In genomic region chr9:100453944-100454663, GRCm38 (mm10) we compare ENCODE assay signal across 7 mouse cellular contexts. TPM values are rescaled to one million over a fixed set of nuclear protein-coding genes. Genes with fewer than 3 reads are reported as not detected.
A peak's percentile ranks its signal among the peaks of the same experiment; 100 is the strongest.
DNase-seq lines count a peak whose midpoint lies in the region; ATAC-seq and TF ChIP-seq lines count a peak whose summit lies in the region.

No protein-coding gene starts in this region.

- peaks cover 6% of the 10 kb centered on the region for H3K27me3 ChIP-seq in megakaryocyte, embryonic 14.5 days (replicated peaks)

- peak; percentile 53 to 61 for DNase-seq in gastrocnemius, adult 8-10 months (ENCODE audit: low spot score in 2 of 2)
- DNase-seq in hindlimb bud, embryonic 11.5 days (ENCODE audit: extremely low spot score, low read depth, low spot score) = peak; percentile 76
- peak; percentile 72 to 80 for DNase-seq in left cerebral cortex, adult 2 months (ENCODE audit: extremely low spot score in 1 of 2, low spot score in 2 of 2)
- peak; percentile 82 to 85 for DNase-seq in right cerebral cortex, adult 2 months (ENCODE audit: low spot score in 2 of 2)

- intact Hi-C loops in left cerebral cortex, adult 2 months (cut with DNase I) = loop anchor here (1.0 to 10.0 kb wide), 4 partner anchors 188 to 703 kb away; no protein-coding TSS in a partner anchor

- ATAC-seq in activated CD4-positive, CD25-positive, alpha-beta regulatory T cell, adult 4 months = peak; percentile 60
- ATAC-seq in common myeloid progenitor, adult 5-6 weeks (replicated peaks; ENCODE audit: low read depth, poor library complexity, severe bottlenecking) = peak; percentile 57

- peak; percentile 85 for TF ChIP-seq CTCF in left cerebral cortex, adult 2 months (IDR thresholded peaks at IDR 0.05)

- H3K27ac ChIP-seq in left cerebral cortex, adult 2 months = no peak overlapping the region

- no peaks in the 10 kb centered on the region for H3K9me3 ChIP-seq in megakaryocyte, embryonic 14.5 days

- peaks cover 11% of the 10 kb centered on the region for H3K36me3 ChIP-seq in megakaryocyte, embryonic 14.5 days (replicated peaks; ENCODE audit: low read length)

- H3K4me3 ChIP-seq in left cerebral cortex, adult 2 months = peak overlapping the region; percentile 45
- H3K4me3 ChIP-seq in megakaryocyte, embryonic 14.5 days (replicated peaks) = peak overlapping the region; percentile 91

- peaks cover 39% of the 10 kb centered on the region for H3K4me1 ChIP-seq in megakaryocyte, embryonic 14.5 days

RNA-seq across cellular contexts. Expression of gene Il20rb, which starts 32.5 kb away (rescaled TPM):
- polyA plus RNA-seq in activated CD4-positive, CD25-positive, alpha-beta regulatory T cell, adult 4 months (2017; shearing (Covaris generic)) = 1 to 10 TPM; 1.6 to 2.1 TPM
- 1.6 and 2.3 TPM in 2 replicates for total RNA-seq in common myeloid progenitor, adult 5-6 weeks (2017)
- total RNA-seq in gastrocnemius, adult 8-10 months (2022) = 1 to 10 TPM in 2 of 4 experiments, under 1 TPM in 2; 0.82 to 2.8 (median 1.4) TPM
- under 1 TPM; 0.23 to 0.38 TPM for total RNA-seq in left cerebral cortex, adult 2 months (2021)
- polyA plus RNA-seq in megakaryocyte, embryonic 14.5 days (2012; ENCODE audit: insufficient read depth, low replicate concordance) = 1.4 and 1.6 TPM in 2 replicates
